In the genomic region with DNA sequence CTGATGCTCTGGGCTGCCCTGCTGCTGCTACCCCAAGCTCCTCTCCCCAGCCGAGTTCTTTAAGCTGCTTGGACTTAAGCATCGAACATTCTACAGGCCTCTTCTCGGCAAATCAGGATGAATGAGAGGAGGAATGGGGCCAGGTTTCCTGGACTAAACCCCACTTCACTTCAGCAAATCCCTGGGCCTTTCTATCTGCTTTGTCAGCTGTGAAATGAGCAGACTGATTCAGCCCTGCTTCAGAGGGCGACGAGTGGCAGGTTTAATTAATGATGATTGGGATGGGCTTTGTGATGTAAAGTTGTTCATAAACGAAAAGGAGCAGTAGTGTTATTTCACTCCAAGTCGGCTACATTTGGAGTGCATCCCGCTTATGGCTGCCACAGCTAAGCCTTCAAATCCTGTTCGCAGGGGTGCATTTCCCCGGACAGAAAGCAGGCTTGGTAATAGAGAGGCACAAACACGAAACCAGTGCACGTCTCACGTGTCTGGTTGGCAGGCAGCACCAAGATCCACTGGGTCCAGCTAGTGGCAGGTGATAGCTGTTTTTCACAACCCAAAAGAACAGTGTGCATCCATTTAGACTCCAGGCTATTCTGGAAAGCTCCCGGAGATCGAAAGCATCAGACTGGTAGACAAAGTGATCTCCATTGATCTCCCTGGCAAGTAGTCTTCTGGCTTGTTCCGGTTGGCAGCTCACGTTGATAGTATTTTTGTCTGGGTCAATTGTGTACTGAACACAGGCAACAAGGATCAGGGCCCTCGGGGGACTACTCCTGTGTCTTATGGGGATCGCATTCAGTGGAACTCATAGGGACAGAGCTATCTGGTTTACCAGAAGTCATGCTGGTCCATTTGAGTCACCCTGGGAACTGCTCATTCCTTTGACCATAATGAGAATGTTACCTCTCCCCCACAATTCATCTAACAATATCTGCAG, we compare ENCODE assay signal across 13 mouse cellular contexts. TPM values are rescaled to one million over a fixed set of nuclear protein-coding genes. Genes with fewer than 3 reads are reported as not detected.
DNase-seq lines count a peak whose midpoint lies in the region; ATAC-seq and TF ChIP-seq lines count a peak whose summit lies in the region.
"Had no signal": no experiment of that assay in that cellular context is flagged by ENCODE, and none has a peak within 500 bp of the region (broad histone marks: within the 10 kb centered on the region; RNA-seq: fewer than 3 reads in every experiment).

No protein-coding gene starts in this region.

- TF ChIP-seq CTCF in liver, postnatal 0 days (IDR thresholded peaks at IDR 0.05; ENCODE audit: low read depth) = no peak

- no peak for ATAC-seq in liver, embryonic 11.5 days (replicated peaks; ENCODE audit: low FRiP score)
- no peak for ATAC-seq in liver, postnatal 0 days
- peak; percentile 90 for ATAC-seq in forebrain, embryonic 13.5 days
- ATAC-seq in stomach, embryonic 15.5 days (ENCODE audit: insufficient read depth, low FRiP score, low read depth) = no peak
- ATAC-seq: CD4-positive, CD25-positive, alpha-beta regulatory T cell, adult 4 months had no signal

- no peak overlapping the region for H3K27ac ChIP-seq in liver, embryonic 11.5 days (ENCODE audit: low read depth, low read length)
- H3K27ac ChIP-seq in liver, postnatal 0 days (ENCODE audit: low read depth) = no peak overlapping the region
- peak overlapping the region; percentile 89 for H3K27ac ChIP-seq in forebrain, embryonic 13.5 days
- H3K27ac ChIP-seq in midbrain, embryonic 10.5 days (replicated peaks) = peak overlapping the region; percentile 55
- H3K27ac ChIP-seq in stomach, embryonic 15.5 days = peak overlapping the region; percentile 26; the same call in 1 of the 2 replicates
- H3K27ac ChIP-seq: kidney, postnatal 0 days; left cerebral cortex, adult 2 months; liver, embryonic 15.5 days had no signal

- H3K4me3 ChIP-seq in liver, embryonic 11.5 days (ENCODE audit: low read depth, low read length) = no peak overlapping the region
- H3K4me3 ChIP-seq in liver, postnatal 0 days (ENCODE audit: low read depth, low read length) = no peak overlapping the region
- no peak overlapping the region for H3K4me3 ChIP-seq in forebrain, embryonic 13.5 days
- no peak overlapping the region for H3K4me3 ChIP-seq in midbrain, embryonic 10.5 days
- no peak overlapping the region for H3K4me3 ChIP-seq in stomach, embryonic 15.5 days (replicated peaks)
- H3K4me3 ChIP-seq: left cerebral cortex, adult 2 months; liver, embryonic 15.5 days had no signal

- no peak overlapping the region for H3K9ac ChIP-seq in liver, embryonic 11.5 days (ENCODE audit: low read depth, low read length)
- no peak overlapping the region for H3K9ac ChIP-seq in liver, postnatal 0 days (replicated peaks)
- H3K9ac ChIP-seq in forebrain, embryonic 13.5 days = no peak overlapping the region; the same call in 1 of the 2 replicates
- no peak overlapping the region for H3K9ac ChIP-seq in stomach, embryonic 15.5 days
- H3K9ac ChIP-seq: liver, embryonic 15.5 days had no signal

- no peaks in the 10 kb centered on the region for H3K9me3 ChIP-seq in liver, embryonic 11.5 days (ENCODE audit: control insufficient read depth, low read length)
- H3K9me3 ChIP-seq in liver, postnatal 0 days (ENCODE audit: low read length) = no peaks in the 10 kb centered on the region
- H3K9me3 ChIP-seq in forebrain, embryonic 13.5 days (replicated peaks) = no peaks in the 10 kb centered on the region
- no peaks in the 10 kb centered on the region for H3K9me3 ChIP-seq in midbrain, embryonic 10.5 days (replicated peaks)
- no peaks in the 10 kb centered on the region for H3K9me3 ChIP-seq in stomach, embryonic 15.5 days
- H3K9me3 ChIP-seq: liver, embryonic 15.5 days had no signal

- no peak for TF ChIP-seq EP300 in liver, postnatal 0 days (IDR thresholded peaks at IDR 0.05; ENCODE audit: low read depth)

- no peaks in the 10 kb centered on the region for H3K36me3 ChIP-seq in liver, embryonic 11.5 days (ENCODE audit: control insufficient read depth, insufficient read depth, low read length)
- H3K36me3 ChIP-seq in liver, postnatal 0 days (replicated peaks; ENCODE audit: insufficient read depth, low read length) = no peaks in the 10 kb centered on the region
- no peaks in the 10 kb centered on the region for H3K36me3 ChIP-seq in forebrain, embryonic 13.5 days (ENCODE audit: poor library complexity, severe bottlenecking)
- no peaks in the 10 kb centered on the region for H3K36me3 ChIP-seq in midbrain, embryonic 10.5 days
- no peaks in the 10 kb centered on the region for H3K36me3 ChIP-seq in stomach, embryonic 15.5 days
- H3K36me3 ChIP-seq: liver, embryonic 15.5 days had no signal

- no peaks in the 10 kb centered on the region for H3K4me1 ChIP-seq in liver, embryonic 11.5 days (replicated peaks; ENCODE audit: control insufficient read depth, insufficient read depth, low read length)
- H3K4me1 ChIP-seq in liver, postnatal 0 days (ENCODE audit: insufficient read depth) = no peaks in the 10 kb centered on the region
- peaks cover 42% of the 10 kb centered on the region for H3K4me1 ChIP-seq in forebrain, embryonic 13.5 days
- H3K4me1 ChIP-seq in midbrain, embryonic 10.5 days = peaks cover 16% of the 10 kb centered on the region
- peaks cover 4% of the 10 kb centered on the region for H3K4me1 ChIP-seq in stomach, embryonic 15.5 days
- H3K4me1 ChIP-seq: liver, embryonic 15.5 days had no signal

- WGBS in liver, embryonic 11.5 days = 80% methylated on average over 19 of the region's 19 CpGs
- WGBS in liver, postnatal 0 days (ENCODE audit: insufficient replicate concordance) = 82% methylated on average over 19 of the region's 19 CpGs
- WGBS in forebrain, embryonic 13.5 days = 5% methylated on average over 19 of the region's 19 CpGs
- 37% methylated on average over 19 of the region's 19 CpGs for WGBS in midbrain, embryonic 10.5 days
- WGBS in stomach, embryonic 15.5 days = 60% methylated on average over 19 of the region's 19 CpGs

- H3K4me2 ChIP-seq in liver, embryonic 11.5 days = no peak overlapping the region
- no peak overlapping the region for H3K4me2 ChIP-seq in liver, postnatal 0 days (ENCODE audit: low read depth, low read length)
- peak overlapping the region; percentile 36 for H3K4me2 ChIP-seq in forebrain, embryonic 13.5 days
- H3K4me2 ChIP-seq in stomach, embryonic 15.5 days = no peak overlapping the region
- H3K4me2 ChIP-seq: liver, embryonic 15.5 days had no signal

- H3K27me3 ChIP-seq in liver, embryonic 11.5 days (replicated peaks; ENCODE audit: control insufficient read depth, insufficient read depth, low read length) = no peaks in the 10 kb centered on the region
- H3K27me3 ChIP-seq in liver, postnatal 0 days (ENCODE audit: insufficient read depth, low read length) = no peaks in the 10 kb centered on the region
- peaks cover 5% of the 10 kb centered on the region; the same call in 1 of the 2 replicates for H3K27me3 ChIP-seq in forebrain, embryonic 13.5 days
- H3K27me3 ChIP-seq in midbrain, embryonic 10.5 days (ENCODE audit: low read depth, poor library complexity, severe bottlenecking) = peaks cover 17% of the 10 kb centered on the region; the same call in 1 of the 2 replicates
- H3K27me3 ChIP-seq in stomach, embryonic 15.5 days (replicated peaks) = no peaks in the 10 kb centered on the region
- H3K27me3 ChIP-seq: liver, embryonic 15.5 days had no signal

- peak; percentile 20 for DNase-seq in liver, embryonic 11.5 days (ENCODE audit: low spot score)
- DNase-seq in liver, postnatal 0 days = no peak
- DNase-seq in midbrain, embryonic 10.5 days (ENCODE audit: low spot score) = peak; percentile 19
- DNase-seq in adrenal gland, postnatal 10 days = no peak
- no peak for DNase-seq in spleen, adult 12 weeks (ENCODE audit: low spot score)
- no peak for DNase-seq in MN1 (ENCODE audit: low spot score)
- DNase-seq: heart, postnatal 10 days had no signal

RNA-seq across cellular contexts. Expression of a gene that starts 11.7 kb away (rescaled TPM):
- polyA plus RNA-seq in liver, embryonic 11.5 days (2014; fragmentation: Nextera tagmentation; extraction: Ambion mirVana) = 1,011 and 1,028 TPM in 2 replicates
- polyA plus RNA-seq in liver, postnatal 0 days (2015; fragmentation: Nextera tagmentation; extraction: Ambion mirVana) = 587 and 618 TPM in 2 replicates
- 470 and 585 TPM in 2 replicates for polyA plus RNA-seq in forebrain, embryonic 13.5 days (2015; fragmentation: Nextera tagmentation; extraction: Ambion mirVana)
- 659 and 790 TPM in 2 replicates for polyA plus RNA-seq in midbrain, embryonic 10.5 days (2016; fragmentation: Nextera tagmentation; extraction: Ambion mirVana)
- 840 and 853 TPM in 2 replicates for polyA plus RNA-seq in stomach, embryonic 15.5 days (2015; fragmentation: Nextera tagmentation; extraction: Ambion mirVana)
- total RNA-seq in adrenal gland, postnatal 10 days (2021) = 100 to 1,000 TPM; 312 to 350 TPM

RNA-seq across cellular contexts. Expression of a gene that starts 14.7 kb away (rescaled TPM):
- 43.1 and 44.3 TPM in 2 replicates for polyA plus RNA-seq in liver, embryonic 11.5 days (2014; fragmentation: Nextera tagmentation; extraction: Ambion mirVana)
- polyA plus RNA-seq in liver, postnatal 0 days (2015; fragmentation: Nextera tagmentation; extraction: Ambion mirVana) = 9.1 and 10.7 TPM in 2 replicates
- 41.0 and 43.8 TPM in 2 replicates for polyA plus RNA-seq in forebrain, embryonic 13.5 days (2015; fragmentation: Nextera tagmentation; extraction: Ambion mirVana)
- polyA plus RNA-seq in midbrain, embryonic 10.5 days (2016; fragmentation: Nextera tagmentation; extraction: Ambion mirVana) = 26.7 and 32.1 TPM in 2 replicates
- polyA plus RNA-seq in stomach, embryonic 15.5 days (2015; fragmentation: Nextera tagmentation; extraction: Ambion mirVana) = 24.8 and 25.0 TPM in 2 replicates
- 10 to 100 TPM; 21.7 TPM for total RNA-seq in adrenal gland, postnatal 10 days (2021)

RNA-seq across cellular contexts. Expression of a gene that starts 41.1 kb away (rescaled TPM):
- polyA plus RNA-seq in liver, embryonic 11.5 days (2014; fragmentation: Nextera tagmentation; extraction: Ambion mirVana) = 11.6 and 12.7 TPM in 2 replicates
- 13.3 and 15.2 TPM in 2 replicates for polyA plus RNA-seq in liver, postnatal 0 days (2015; fragmentation: Nextera tagmentation; extraction: Ambion mirVana)
- polyA plus RNA-seq in forebrain, embryonic 13.5 days (2015; fragmentation: Nextera tagmentation; extraction: Ambion mirVana) = 8.1 and 8.5 TPM in 2 replicates
- 8.2 and 9.6 TPM in 2 replicates for polyA plus RNA-seq in midbrain, embryonic 10.5 days (2016; fragmentation: Nextera tagmentation; extraction: Ambion mirVana)
- polyA plus RNA-seq in stomach, embryonic 15.5 days (2015; fragmentation: Nextera tagmentation; extraction: Ambion mirVana) = 9.5 and 10.5 TPM in 2 replicates
- 10 to 100 TPM; 18.7 to 20.3 TPM for total RNA-seq in adrenal gland, postnatal 10 days (2021)

Comparison
In these comparisons a context has a peak if more than half of its experiments do, and no peak if none do; other contexts are left out.
1. DNase-seq: peak in liver, embryonic 11.5 days (single experiment) and midbrain, embryonic 10.5 days (single experiment); none in liver, postnatal 0 days (single experiment), adrenal gland, postnatal 10 days (single experiment), spleen, adult 12 weeks (single experiment) and MN1 (single experiment).
2. H3K27ac ChIP-seq: peak in forebrain, embryonic 13.5 days (single experiment), midbrain, embryonic 10.5 days (single experiment) and stomach, embryonic 15.5 days (single experiment); none in liver, embryonic 11.5 days (single experiment) and liver, postnatal 0 days (single experiment).